Mouse (Mus musculus) right cerebral cortex, postnatal 4 days (tissue): ENCODE measurements around the gene Wdr3.

Experiments
- DNase-seq: peaks from one replicate; pipeline ENCODE4 v3.0.0-alpha.2; 2022

The Wdr3 gene

DNA sequence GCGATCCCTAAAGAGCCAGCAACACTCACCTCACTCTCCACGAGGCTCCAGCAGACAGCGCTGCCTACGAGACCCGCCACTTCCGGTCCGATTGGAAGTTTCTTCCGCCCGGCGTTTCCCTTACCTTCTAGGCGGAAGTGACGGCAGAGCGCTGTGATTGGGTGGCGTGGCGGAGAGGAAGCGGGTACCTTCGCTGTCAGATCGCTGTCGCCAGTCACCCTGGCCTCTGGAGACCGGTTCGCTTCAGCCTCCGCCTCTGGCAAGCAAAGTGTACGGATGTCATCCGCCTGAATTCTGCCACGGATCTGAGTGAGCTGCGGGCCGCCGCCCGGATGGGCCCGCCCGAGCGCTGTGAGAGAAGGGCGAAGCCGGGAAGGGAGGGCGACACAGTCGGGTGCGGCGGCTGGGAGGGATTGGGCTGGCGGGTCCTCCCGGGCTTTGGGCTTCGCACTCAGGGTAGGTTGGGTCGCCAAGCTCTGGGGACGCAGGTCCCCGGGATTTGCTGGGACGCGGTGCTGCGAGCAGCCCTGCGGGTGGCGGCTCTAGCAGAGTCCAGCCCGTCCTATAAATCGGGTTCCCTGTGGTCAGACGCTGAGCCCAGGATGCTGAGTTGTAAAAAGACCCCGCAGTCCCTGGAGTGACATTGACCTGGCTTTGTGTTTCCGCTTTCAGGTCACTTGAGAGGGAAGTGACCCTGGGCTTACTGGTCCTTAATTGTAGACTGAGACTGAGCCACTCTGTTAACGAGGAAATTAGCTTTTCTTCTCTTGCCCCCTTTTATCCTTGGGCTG lies at the start of gene Wdr3, which contains the start of gene Gdap2:
Gene Wdr3, minus strand, starts transcription at position 93 of the 791 bp plus-strand sequence.
Gene Gdap2, plus strand, starts transcription at position 67 of the 791 bp plus-strand sequence.
- peak; percentile 90 for DNase-seq

DNA sequence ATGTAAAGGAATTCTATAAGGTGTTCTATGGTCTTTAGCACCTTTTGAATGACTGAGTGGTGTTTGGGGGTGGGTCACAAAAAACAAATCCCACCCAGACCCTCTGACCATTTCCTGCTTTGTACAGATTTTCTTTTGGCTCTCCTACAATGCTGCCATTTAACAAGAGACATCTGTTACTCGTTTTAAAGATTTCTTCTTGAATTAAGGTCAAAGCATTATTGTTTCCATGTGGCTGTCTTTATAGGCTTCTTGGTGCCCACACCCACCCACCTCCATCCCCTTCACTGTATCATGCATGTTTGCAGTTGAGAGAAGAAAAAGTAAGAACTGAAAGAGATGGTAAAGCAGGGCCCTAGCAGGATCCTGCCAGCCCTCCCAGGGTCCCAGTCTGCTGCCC lies 44.8 kb upstream of the Wdr3 start:
- no peak for DNase-seq

DNA sequence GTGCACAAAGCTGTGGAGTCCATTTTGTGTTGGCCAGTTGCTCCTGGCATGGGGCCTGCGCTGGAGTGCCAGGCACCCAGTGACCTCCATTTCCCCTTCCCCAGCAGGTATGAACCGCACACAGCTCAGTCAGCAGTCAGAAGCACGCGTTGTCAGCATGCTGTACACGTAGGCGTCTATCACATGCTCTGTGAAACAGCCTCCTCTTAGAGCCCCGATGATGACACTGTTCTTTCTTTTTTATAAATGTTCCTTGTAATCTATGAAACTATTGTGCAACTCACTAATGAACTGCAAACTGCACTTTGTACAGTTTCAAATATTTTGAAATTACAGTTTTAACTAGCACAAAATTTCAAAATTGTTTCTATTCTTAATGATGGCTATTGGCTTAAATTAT lies 39.3 kb upstream of the Wdr3 start:
- DNase-seq, result no peak

DNA sequence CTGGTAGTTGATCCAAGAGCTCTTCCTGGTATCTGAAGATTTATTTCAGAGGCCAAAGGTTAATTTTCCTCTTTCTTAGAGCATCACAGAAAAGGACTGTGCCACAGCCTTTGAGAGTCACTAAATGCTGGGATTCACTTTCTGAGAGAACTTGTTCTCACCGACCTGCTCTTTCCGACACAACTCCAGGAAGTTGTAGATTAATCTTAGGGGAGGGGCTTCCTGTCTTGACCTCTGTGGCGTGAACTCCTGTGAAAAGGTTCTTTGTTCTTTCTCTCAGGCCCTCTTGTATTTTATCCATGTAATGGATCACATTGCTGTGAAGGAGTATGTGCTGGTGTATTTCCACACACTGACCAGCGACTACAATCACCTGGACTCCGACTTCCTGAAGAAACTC lies 32.0 kb upstream of the Wdr3 start:
- no peak for DNase-seq

GRCm38 (mm10) chr3:100189861-100190260 lies 27.7 kb upstream of the Wdr3 start:
- no peak for DNase-seq

GRCm38 (mm10) chr3:100189444-100189843 lies 27.2 kb upstream of the Wdr3 start:
- peak; percentile 74 for DNase-seq

DNA sequence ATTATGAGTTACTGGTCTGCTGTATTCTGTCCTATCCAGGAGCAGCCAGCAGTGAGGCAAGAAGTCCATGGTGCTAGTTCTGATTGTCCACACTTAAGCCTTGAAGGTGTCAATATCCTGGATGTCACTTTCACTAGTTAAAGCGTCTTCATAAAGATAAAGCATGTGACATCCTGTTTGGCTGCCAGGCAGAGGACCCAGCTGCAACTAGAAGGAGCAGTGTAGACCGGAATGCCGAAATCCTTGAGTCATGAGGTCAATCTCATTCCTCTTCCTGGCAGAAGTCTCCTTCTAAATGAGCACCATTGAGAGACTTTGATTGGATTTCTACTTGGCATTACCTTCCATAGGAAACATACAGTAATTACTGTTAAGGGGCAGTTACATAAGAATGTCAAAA lies 18.3 kb upstream of the Wdr3 start:
- DNase-seq, result no peak

DNA sequence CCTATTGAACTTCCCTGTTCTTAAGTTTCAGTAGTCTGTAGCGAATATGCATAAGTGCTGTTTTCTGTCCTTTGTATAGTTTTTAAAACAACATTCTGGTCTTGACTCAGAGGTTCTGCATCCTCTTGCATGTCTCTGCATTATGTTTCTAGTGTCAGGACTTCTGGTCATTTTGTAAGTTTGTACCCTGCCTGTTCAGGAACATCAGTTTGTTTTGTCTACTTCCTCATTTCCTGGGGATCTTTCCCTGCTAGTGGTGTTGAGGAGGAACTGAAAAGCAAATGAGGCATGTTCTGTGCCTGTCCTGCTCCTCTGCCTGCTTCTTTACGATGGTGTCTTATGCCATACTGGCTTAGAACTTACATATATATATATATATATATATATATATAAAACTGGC lies 13.8 kb upstream of the Wdr3 start:
- DNase-seq, result no peak

GRCm38 (mm10) chr3:100164991-100165390 lies 2.8 kb upstream of the Wdr3 start:
- DNase-seq, result no peak

GRCm38 (mm10) chr3:100163556-100163955 lies 1.3 kb upstream of the Wdr3 start:
- DNase-seq, result no peak

DNA sequence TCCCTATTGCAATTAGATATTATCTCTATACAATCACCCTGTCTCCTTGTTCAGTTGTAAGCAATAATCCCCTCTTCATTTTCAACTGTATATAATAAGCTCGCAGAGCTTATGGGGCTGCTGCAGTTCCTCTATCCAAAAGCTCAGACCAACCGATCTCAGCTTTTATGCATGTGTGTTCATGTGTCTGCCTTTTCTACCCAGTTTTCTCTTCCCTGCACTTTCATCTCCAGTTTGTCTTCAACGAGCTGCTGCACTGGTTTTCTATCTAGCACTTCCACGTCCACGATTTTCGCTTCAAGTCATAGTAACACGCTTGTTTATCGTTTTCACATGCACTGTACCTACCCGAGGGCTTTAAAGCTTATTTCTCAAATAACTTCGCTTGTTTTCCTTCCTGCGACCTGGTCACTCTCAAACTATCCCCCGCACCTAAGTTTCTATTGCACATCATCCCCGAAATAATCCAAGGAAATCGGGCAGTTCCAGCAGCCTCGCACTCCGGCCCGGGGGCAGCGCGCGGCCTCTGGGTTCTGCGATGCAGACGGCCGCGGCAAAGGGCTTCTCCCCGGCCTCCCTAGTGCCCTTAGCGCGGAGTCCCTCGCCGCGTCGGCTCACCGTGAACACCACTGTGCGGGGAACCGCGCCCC lies 417 bp downstream of the Wdr3 start:
- no peak for DNase-seq

GRCm38 (mm10) chr3:100160682-100161445 lies 1.3 kb downstream of the Wdr3 start:
- no peak for DNase-seq

DNA sequence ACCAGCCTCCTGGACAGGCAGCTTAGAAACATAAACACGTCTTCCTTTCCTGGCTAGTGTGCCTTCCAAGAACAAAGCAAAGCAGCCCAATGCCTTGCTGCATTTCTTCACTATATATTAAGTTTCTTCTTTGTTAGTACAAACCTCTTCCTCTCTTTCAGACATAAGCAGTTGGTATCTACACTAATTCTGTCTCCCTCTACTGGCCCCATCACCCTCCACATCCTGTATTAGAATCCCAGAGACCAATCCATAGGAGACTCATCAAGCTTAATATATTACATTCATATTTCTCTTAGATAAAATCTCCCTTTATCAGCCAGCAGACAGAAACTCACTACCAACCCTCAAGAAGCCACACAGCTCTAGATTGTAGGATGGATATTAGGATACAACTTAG lies 39.8 kb downstream of the Wdr3 start:
- no peak for DNase-seq

DNA sequence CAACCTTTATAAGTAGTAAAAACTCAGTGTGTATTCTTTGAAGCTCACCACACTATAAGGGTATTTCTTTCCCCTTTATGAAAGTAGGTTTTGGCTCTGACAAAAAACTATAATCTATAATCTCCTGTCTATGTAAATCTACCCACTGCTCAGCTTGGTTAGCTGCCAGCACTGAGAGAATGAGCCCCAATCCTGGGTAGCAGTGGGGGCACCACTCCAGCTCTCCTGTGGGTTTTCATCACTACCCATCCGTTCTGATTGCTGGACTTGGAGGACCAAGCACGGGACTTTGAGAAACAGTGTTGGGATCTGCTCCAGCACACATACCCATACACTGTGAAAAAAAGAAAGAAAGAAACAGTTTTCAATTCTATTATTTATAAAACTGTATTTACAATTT lies 40.2 kb downstream of the Wdr3 start:
- DNase-seq, result no peak

DNA sequence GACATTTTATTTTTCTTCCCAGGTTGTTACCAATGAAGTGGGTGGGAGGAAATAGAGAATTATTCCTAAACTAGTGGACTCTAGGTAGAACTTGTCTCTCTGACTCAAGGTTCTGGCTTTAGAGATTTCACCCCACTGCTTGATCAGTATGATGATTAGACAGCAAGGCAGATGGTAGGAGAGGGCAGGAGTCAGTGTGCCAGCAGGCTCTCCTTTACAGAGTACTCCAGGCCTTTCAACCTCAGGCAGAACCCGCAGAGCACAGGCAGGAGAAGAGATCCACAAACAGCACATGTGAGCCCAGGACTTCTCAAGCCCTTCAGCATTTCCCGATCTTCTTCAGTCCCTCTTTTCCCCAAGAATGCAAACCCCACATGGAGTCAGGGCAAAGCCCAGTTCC lies 43.5 kb downstream of the Wdr3 start:
- DNase-seq, result no peak

GRCm38 (mm10) chr3:100106736-100107135 lies 55.5 kb downstream of the Wdr3 start:
- DNase-seq, result no peak

- DNase-seq, result no peak
Measured at GRCm38 (mm10) chr3:100102386-100103092, 59.7 kb downstream of the Wdr3 start.
